18 mouse cellular contexts compared by ENCODE assay signal in genomic region chr14:73952511-73952910, GRCm38 (mm10).
DNase-seq lines count a peak whose midpoint lies in the region; ATAC-seq lines count a peak whose summit lies in the region.
"Had no signal": no experiment of that assay in that cellular context is flagged by ENCODE, and none has a peak within 500 bp of the region (broad histone marks: within the 10 kb centered on the region; RNA-seq: fewer than 3 reads in every experiment).

No protein-coding gene starts in this region.

- no peak overlapping the region for H3K4me3 ChIP-seq in embryonic facial prominence, embryonic 14.5 days (ENCODE audit: low read depth, low read length)
- H3K4me3 ChIP-seq: embryonic facial prominence, embryonic 12.5 days; heart, embryonic 13.5 days; hindbrain, embryonic 13.5 days; intestine, embryonic 15.5 days had no signal

- no peak for DNase-seq in frontal cortex, postnatal 10 days (ENCODE audit: low spot score in 2 of 2)
- DNase-seq in NIH3T3 (ENCODE audit: low read depth) = peak; percentile 50
- peak; percentile 52 for DNase-seq in embryonic facial prominence, embryonic 14.5 days (ENCODE audit: low spot score)
- DNase-seq in MN1 (ENCODE audit: low spot score) = no peak
- no peak for DNase-seq in gastrocnemius, adult 8-10 months (ENCODE audit: low spot score in 2 of 2)
- DNase-seq: adrenal gland, postnatal 10 days; cerebellum, adult 2 months; embryo, embryonic 11 days; gastrocnemius, postnatal 25 days; heart, postnatal 4 days; kidney, adult 18-20 months had no signal

- H3K27ac ChIP-seq in embryonic facial prominence, embryonic 14.5 days (replicated peaks; ENCODE audit: low read depth, low read length) = no peak overlapping the region
- H3K27ac ChIP-seq: embryonic facial prominence, embryonic 12.5 days; heart, embryonic 13.5 days; hindbrain, embryonic 13.5 days; intestine, embryonic 15.5 days had no signal

- H3K9ac ChIP-seq in embryonic facial prominence, embryonic 14.5 days (ENCODE audit: low read depth, low read length) = no peak overlapping the region
- H3K9ac ChIP-seq: embryonic facial prominence, embryonic 12.5 days; heart, embryonic 13.5 days; hindbrain, embryonic 13.5 days; intestine, embryonic 15.5 days had no signal

- peak; percentile 85 for ATAC-seq in frontal cortex, adult (ENCODE audit: low TSS enrichment)
- no peak for ATAC-seq in embryonic facial prominence, embryonic 14.5 days (ENCODE audit: low read depth)
- ATAC-seq: forebrain, embryonic 14.5 days; intestine, embryonic 15.5 days had no signal

- no peaks in the 10 kb centered on the region for H3K9me3 ChIP-seq in embryonic facial prominence, embryonic 14.5 days (ENCODE audit: control insufficient read depth, low read length)
- H3K9me3 ChIP-seq: embryonic facial prominence, embryonic 12.5 days; heart, embryonic 13.5 days; hindbrain, embryonic 13.5 days; intestine, embryonic 15.5 days had no signal

- 56% methylated on average over 4 of the region's 4 CpGs for WGBS in embryonic facial prominence, embryonic 14.5 days

- no peaks in the 10 kb centered on the region for H3K27me3 ChIP-seq in embryonic facial prominence, embryonic 14.5 days (replicated peaks; ENCODE audit: control insufficient read depth, insufficient read depth, low read length)
- H3K27me3 ChIP-seq: CH12.LX; embryonic facial prominence, embryonic 12.5 days; heart, embryonic 13.5 days; hindbrain, embryonic 13.5 days; intestine, embryonic 15.5 days had no signal

- H3K36me3 ChIP-seq in embryonic facial prominence, embryonic 14.5 days (ENCODE audit: control insufficient read depth, insufficient read depth, low read length) = no peaks in the 10 kb centered on the region
- H3K36me3 ChIP-seq: embryonic facial prominence, embryonic 12.5 days; heart, embryonic 13.5 days; hindbrain, embryonic 13.5 days; intestine, embryonic 15.5 days had no signal

- no peaks in the 10 kb centered on the region for H3K4me1 ChIP-seq in embryonic facial prominence, embryonic 14.5 days (ENCODE audit: control insufficient read depth, insufficient read depth, low read length)
- H3K4me1 ChIP-seq: embryonic facial prominence, embryonic 12.5 days; heart, embryonic 13.5 days; hindbrain, embryonic 13.5 days; intestine, embryonic 15.5 days had no signal

- no peak overlapping the region for H3K4me2 ChIP-seq in embryonic facial prominence, embryonic 14.5 days (ENCODE audit: low read depth, low read length)
- H3K4me2 ChIP-seq: embryonic facial prominence, embryonic 12.5 days; heart, embryonic 13.5 days; hindbrain, embryonic 13.5 days; intestine, embryonic 15.5 days had no signal

Comparison
In these comparisons a context has a peak if more than half of its experiments do, and no peak if none do; other contexts are left out.
1. DNase-seq: peak in NIH3T3 (single experiment) and embryonic facial prominence, embryonic 14.5 days (single experiment); none in frontal cortex, postnatal 10 days (0 of 2), MN1 (single experiment) and gastrocnemius, adult 8-10 months (0 of 2).